Mouse (Mus musculus) midbrain, embryonic 11.5 days (tissue): Measurements from ENCODE around the gene Dhcr24. TPM values are rescaled to one million over a fixed set of nuclear protein-coding genes. Genes with fewer than 3 reads are reported as not detected.

Source experiments
- ATAC-seq: fragments of 200-750 bp; cut with Nextera tagmentation; 2 replicates; pipeline ENCODE4 v1.8.0; 2017; ENCODE audit warnings: moderate TSS enrichment, moderate library complexity; ENCODE audit not compliant: low FRiP score
- DNase-seq: peaks from one replicate; pipeline ENCODE4 v3.0.0; 2015; ENCODE audit warnings: low spot score; ENCODE audit errors: missing footprints
- H3K27ac ChIP-seq: fragments of 300-500 bp; sonication (generic); 2 replicates; pipeline ENCODE4 v1.5.1; 2014; ENCODE audit warnings: low read depth, low read length
- H3K27me3 ChIP-seq: fragments of 300-500 bp; sonication (generic); 2 replicates; pipeline ENCODE4 v1.6.1; 2014; ENCODE audit warnings: mild to moderate bottlenecking, low read length, moderate library complexity, mixed read lengths; ENCODE audit not compliant: control insufficient read depth, insufficient read depth
- H3K36me3 ChIP-seq: fragments of 300-500 bp; sonication (generic); 2 replicates; pipeline ENCODE4 v1.6.1; 2014; ENCODE audit warnings: mild to moderate bottlenecking, low read length, moderate library complexity, mixed read lengths; ENCODE audit not compliant: control insufficient read depth, insufficient read depth
- H3K4me1 ChIP-seq: fragments of 300-500 bp; sonication (generic); 2 replicates; pipeline ENCODE4 v1.6.1; 2014; ENCODE audit warnings: low read length; ENCODE audit not compliant: control insufficient read depth, insufficient read depth
- H3K4me2 ChIP-seq: fragments of 300-500 bp; sonication (generic); 2 replicates; pipeline ENCODE4 v1.6.1; 2014; ENCODE audit warnings: mild to moderate bottlenecking, moderate library complexity
- H3K4me3 ChIP-seq: fragments of 300-500 bp; sonication (generic); 2 replicates; pipeline ENCODE4 v1.5.1; 2014; ENCODE audit warnings: low read depth, low read length
- H3K9ac ChIP-seq: fragments of 300-500 bp; sonication (generic); 2 replicates; pipeline ENCODE4 v1.6.1; 2014; ENCODE audit warnings: low read length
- H3K9me3 ChIP-seq: fragments of 300-500 bp; sonication (generic); 2 replicates; pipeline ENCODE4 v1.6.1; 2016; ENCODE audit warnings: low read length; ENCODE audit not compliant: control insufficient read depth
- WGBS: fragments of 180-500 bp; shearing (Covaris S2); extraction: QIAGEN DNeasy Blood & Tissue Kit; methylation state at CpG from one replicate; pipeline ENCODE4 v1.1.7; 2014; 5-methylcytosine and 5-hydroxymethylcytosine counted together
- polyA plus RNA-seq: library from polyadenylated mRNA; unstranded; fragments of >200 nt; fragmentation: Nextera tagmentation; extraction: Ambion mirVana; gene quantifications from 2 replicates; pipeline ENCODE4 v1.2.1, GENCODE M21; 2014

The Dhcr24 gene
- polyA plus RNA-seq, 1 experiment from 2014 or later, result 27.1 TPM

- 89% methylated on average over 11 of the region's 11 CpGs for WGBS
- Histone ChIP-seq H3K4me2 (no peak overlapping the region), H3K9me3 (no peaks in the 10 kb centered on the region), H3K27ac (no peak overlapping the region), H3K27me3 (no peaks in the 10 kb centered on the region), H3K9ac (no peak overlapping the region), H3K36me3 (peaks cover 25% of the 10 kb centered on the region), H3K4me1 (no peaks in the 10 kb centered on the region), H3K4me3 (no peak overlapping the region)
- ATAC-seq (no peak), DNase-seq (no peak)
These were observed 10.4 kb downstream of the Dhcr24 start for GRCm38 (mm10) chr4:106571081-106571724.

- ATAC-seq, result no peak
- Histone ChIP-seq H3K9ac (no peak overlapping the region), H3K4me2 (no peak overlapping the region), H3K27me3 (no peaks in the 10 kb centered on the region), H3K4me1 (no peaks in the 10 kb centered on the region), H3K27ac (no peak overlapping the region), H3K36me3 (peaks cover 28% of the 10 kb centered on the region), H3K9me3 (no peaks in the 10 kb centered on the region), H3K4me3 (no peak overlapping the region)
- no peak for DNase-seq
- 93% methylated on average over 8 of the region's 8 CpGs for WGBS
These were observed 14.2 kb downstream of the Dhcr24 start for GRCm38 (mm10) chr4:106575022-106575421.

GRCm38 (mm10) chr4:106577511-106577910 is 16.7 kb downstream of the Dhcr24 start:
- Histone ChIP-seq H3K4me1 (no peaks in the 10 kb centered on the region), H3K9ac (no peak overlapping the region), H3K27ac (no peak overlapping the region), H3K27me3 (no peaks in the 10 kb centered on the region), H3K4me2 (no peak overlapping the region), H3K9me3 (no peaks in the 10 kb centered on the region), H3K36me3 (peaks cover 34% of the 10 kb centered on the region), H3K4me3 (no peak overlapping the region)
- ATAC-seq (no peak), DNase-seq (no peak)
- WGBS, result 70% methylated on average over 7 of the region's 7 CpGs

- DNase-seq (no peak), ATAC-seq (no peak)
- Histone ChIP-seq H3K9ac (no peak overlapping the region), H3K27me3 (no peaks in the 10 kb centered on the region), H3K36me3 (peaks cover 33% of the 10 kb centered on the region), H3K9me3 (no peaks in the 10 kb centered on the region), H3K4me1 (no peaks in the 10 kb centered on the region), H3K27ac (no peak overlapping the region), H3K4me3 (no peak overlapping the region), H3K4me2 (no peak overlapping the region)
- WGBS, result 91% methylated on average over 14 of the region's 14 CpGs
These were observed 20.5 kb downstream of the Dhcr24 start for GRCm38 (mm10) chr4:106581176-106581864.

- Histone ChIP-seq H3K4me1 (no peaks in the 10 kb centered on the region), H3K4me2 (no peak overlapping the region), H3K4me3 (no peak overlapping the region), H3K9ac (no peak overlapping the region), H3K27ac (no peak overlapping the region), H3K9me3 (no peaks in the 10 kb centered on the region), H3K27me3 (no peaks in the 10 kb centered on the region), H3K36me3 (peaks cover 37% of the 10 kb centered on the region)
- 95% methylated on average over 15 of the region's 15 CpGs for WGBS
- ATAC-seq (no peak), DNase-seq (no peak)
These were observed 21.0 kb downstream of the Dhcr24 start for GRCm38 (mm10) chr4:106581865-106582204.

- DNase-seq (no peak), ATAC-seq (no peak)
- H3K9me3 ChIP-seq, result no peaks in the 10 kb centered on the region
- peaks cover 41% of the 10 kb centered on the region for H3K36me3 ChIP-seq
- no peaks in the 10 kb centered on the region for H3K4me1 ChIP-seq
- H3K27me3 ChIP-seq, result no peaks in the 10 kb centered on the region
- H3K4me2 ChIP-seq, result no peak overlapping the region
- no peak overlapping the region for H3K9ac ChIP-seq
- WGBS, result 92% methylated on average over 12 of the region's 12 CpGs
- no peak overlapping the region for H3K27ac ChIP-seq
- H3K4me3 ChIP-seq, result no peak overlapping the region
These were observed 21.8 kb downstream of the Dhcr24 start for GRCm38 (mm10) chr4:106582428-106583153.

GRCm38 (mm10) chr4:106584665-106585064 is 23.8 kb downstream of the Dhcr24 start:
- WGBS, result 92% methylated on average over 4 of the region's 4 CpGs
- Histone ChIP-seq H3K4me1 (no peaks in the 10 kb centered on the region), H3K4me3 (no peak overlapping the region), H3K27me3 (no peaks in the 10 kb centered on the region), H3K4me2 (no peak overlapping the region), H3K9ac (no peak overlapping the region), H3K36me3 (peaks cover 38% of the 10 kb centered on the region), H3K9me3 (no peaks in the 10 kb centered on the region), H3K27ac (no peak overlapping the region)
- DNase-seq (no peak), ATAC-seq (no peak)

- no peak overlapping the region for H3K9ac ChIP-seq
- H3K27me3 ChIP-seq, result no peaks in the 10 kb centered on the region
- peaks cover 28% of the 10 kb centered on the region for H3K36me3 ChIP-seq
- DNase-seq (peak; percentile 79), ATAC-seq (no peak)
- H3K4me3 ChIP-seq, result no peak overlapping the region
- H3K4me2 ChIP-seq, result no peak overlapping the region
- H3K4me1 ChIP-seq, result no peaks in the 10 kb centered on the region
- 90% methylated on average over 6 of the region's 6 CpGs for WGBS
- H3K27ac ChIP-seq, result no peak overlapping the region
- H3K9me3 ChIP-seq, result no peaks in the 10 kb centered on the region
These were observed 26.2 kb downstream of the Dhcr24 start for GRCm38 (mm10) chr4:106587075-106587474.

- Histone ChIP-seq H3K9ac (no peak overlapping the region), H3K9me3 (no peaks in the 10 kb centered on the region), H3K27me3 (no peaks in the 10 kb centered on the region), H3K27ac (no peak overlapping the region), H3K4me1 (no peaks in the 10 kb centered on the region), H3K4me2 (no peak overlapping the region), H3K36me3 (peaks cover 24% of the 10 kb centered on the region), H3K4me3 (no peak overlapping the region)
- WGBS, result 87% methylated on average over 9 of the region's 9 CpGs
- DNase-seq (no peak), ATAC-seq (no peak)
These were observed 29.3 kb downstream of the Dhcr24 start for GRCm38 (mm10) chr4:106590142-106590541.
